Mouse (Mus musculus): ENCODE data around the gene Kdm2b.

DNA sequence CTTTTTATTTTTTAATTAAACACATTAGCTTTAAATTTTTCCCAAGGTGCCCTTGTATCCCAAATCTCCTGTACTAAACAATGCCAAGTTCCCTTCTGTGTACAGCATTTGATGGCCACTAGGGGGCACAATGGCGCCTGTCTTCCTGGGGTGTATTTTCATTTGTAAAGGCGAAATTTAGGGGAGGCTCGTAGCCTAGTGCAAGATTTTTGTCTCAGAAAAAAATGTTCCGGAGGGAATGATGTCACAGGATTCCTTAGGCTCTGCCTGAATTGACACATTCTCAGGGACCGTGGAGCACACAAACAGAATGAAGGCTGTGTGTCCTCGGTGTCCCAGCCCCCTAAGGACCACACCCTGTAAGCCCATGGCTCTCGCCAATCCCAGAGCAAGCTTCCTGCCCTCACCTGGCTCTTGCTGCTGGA lies 64.1 kb downstream of the Kdm2b start:
- TF ChIP-seq CTCF (IDR thresholded peaks at IDR 0.05; ENCODE audit: borderline replicate concordance, insufficient read depth, low read length) (peak; percentile 52; the same call in 1 of the 2 replicates), POLR2A (IDR thresholded peaks at IDR 0.05; ENCODE audit: low read depth, low read length) (no peak)
